Mouse (Mus musculus): ENCODE data around the gene Gm45208. TPM values are rescaled to one million over a fixed set of nuclear protein-coding genes. Genes with fewer than 3 reads are reported as not detected.

The Gm45208 gene
- total and polyA plus RNA-seq, 3 experiments = 0.44 to 1.1 TPM; not detected in 1

- Histone ChIP-seq H3K4me3 (ENCODE audit: low read depth, low read length) (peak overlapping the region; percentile 79; the same call in 1 of the 2 replicates), H3K36me3 (replicated peaks) (peaks cover 41% of the 10 kb centered on the region), H3K27me3 (ENCODE audit: insufficient read depth, low read length) (no peaks in the 10 kb centered on the region), H3K9me3 (replicated peaks) (no peaks in the 10 kb centered on the region), H3K4me1 (ENCODE audit: insufficient read depth, low read depth, low read length) (peaks cover 61% of the 10 kb centered on the region)
- ATAC-seq (ENCODE audit: extremely low read depth, insufficient number of reproducible peaks, low FRiP score, poor library complexity, severe bottlenecking) (no peak), DNase-seq (ENCODE audit: low spot score) (no peak)
- TF ChIP-seq GATA2 (IDR thresholded peaks at IDR 0.05; ENCODE audit: borderline replicate concordance, low read depth, low read length) = no peak
- no peak for TF ChIP-seq TAL1 (conservative IDR thresholded peaks at IDR 0.05; ENCODE audit: low read depth, low read length)
- TF ChIP-seq CTCF (IDR thresholded peaks at IDR 0.05; ENCODE audit: low read depth, low read length) = no peak
- no peak for TF ChIP-seq GATA1 (IDR thresholded peaks at IDR 0.05; ENCODE audit: borderline replicate concordance, low read length)
Observed at GRCm38 (mm10) chrX:7764657-7765280, 42.7 kb downstream of the Gm45208 start.

- Histone ChIP-seq H3K4me1 (ENCODE audit: insufficient read depth, low read depth, low read length) (peaks cover 63% of the 10 kb centered on the region), H3K9me3 (replicated peaks) (no peaks in the 10 kb centered on the region), H3K36me3 (replicated peaks) (peaks cover 46% of the 10 kb centered on the region), H3K27me3 (ENCODE audit: insufficient read depth, low read length) (no peaks in the 10 kb centered on the region), H3K4me3 (ENCODE audit: low read depth, low read length) (peak overlapping the region; percentile 79; the same call in 1 of the 2 replicates)
- no peak for TF ChIP-seq GATA2 (IDR thresholded peaks at IDR 0.05; ENCODE audit: borderline replicate concordance, low read depth, low read length)
- no peak for TF ChIP-seq POLR2AphosphoS5 (IDR thresholded peaks at IDR 0.05; ENCODE audit: insufficient replicate concordance, low read depth, low read length)
- TF ChIP-seq GATA1 (IDR thresholded peaks at IDR 0.05; ENCODE audit: borderline replicate concordance, low read length) = no peak
- no peak for TF ChIP-seq CTCF (IDR thresholded peaks at IDR 0.05; ENCODE audit: low read depth, low read length)
- no peak for TF ChIP-seq TAL1 (conservative IDR thresholded peaks at IDR 0.05; ENCODE audit: low read depth, low read length)
- ATAC-seq (ENCODE audit: extremely low read depth, insufficient number of reproducible peaks, low FRiP score, poor library complexity, severe bottlenecking) (no peak), DNase-seq (ENCODE audit: low spot score) (no peak)
Observed at GRCm38 (mm10) chrX:7765281-7765670, 43.2 kb downstream of the Gm45208 start.

- TF ChIP-seq POLR2AphosphoS5 (IDR thresholded peaks at IDR 0.05; ENCODE audit: insufficient replicate concordance, low read depth, low read length) = no peak
- no peak for TF ChIP-seq GATA2 (IDR thresholded peaks at IDR 0.05; ENCODE audit: borderline replicate concordance, low read depth, low read length)
- no peak for TF ChIP-seq TAL1 (conservative IDR thresholded peaks at IDR 0.05; ENCODE audit: low read depth, low read length)
- no peak for TF ChIP-seq CTCF (IDR thresholded peaks at IDR 0.05; ENCODE audit: low read depth, low read length)
- no peak for TF ChIP-seq GATA1 (IDR thresholded peaks at IDR 0.05; ENCODE audit: borderline replicate concordance, low read length)
- DNase-seq (ENCODE audit: low spot score) (peak; percentile 39), ATAC-seq (ENCODE audit: extremely low read depth, insufficient number of reproducible peaks, low FRiP score, poor library complexity, severe bottlenecking) (peak; percentile 19; the same call in 1 of the 2 replicates)
- Histone ChIP-seq H3K4me1 (ENCODE audit: insufficient read depth, low read depth, low read length) (peaks cover 67% of the 10 kb centered on the region), H3K9me3 (replicated peaks) (no peaks in the 10 kb centered on the region), H3K4me3 (ENCODE audit: low read depth, low read length) (peak overlapping the region; percentile 79; the same call in 1 of the 2 replicates), H3K36me3 (replicated peaks) (peaks cover 51% of the 10 kb centered on the region), H3K27me3 (ENCODE audit: insufficient read depth, low read length) (no peaks in the 10 kb centered on the region)
Observed at GRCm38 (mm10) chrX:7765764-7766163, 43.7 kb downstream of the Gm45208 start.

GRCm38 (mm10) chrX:7769302-7770017, 47.4 kb downstream of the Gm45208 start:
- H3K4me1 ChIP-seq (ENCODE audit: insufficient read depth, low read depth, low read length) = peaks cover 68% of the 10 kb centered on the region
- ATAC-seq (ENCODE audit: extremely low read depth, insufficient number of reproducible peaks, low FRiP score, poor library complexity, severe bottlenecking) (peak; percentile 56; the same call in 1 of the 2 replicates), DNase-seq (ENCODE audit: low spot score) (no peak)
- TF ChIP-seq TAL1 (conservative IDR thresholded peaks at IDR 0.05; ENCODE audit: low read depth, low read length) (peak; percentile 31; the same call in 1 of the 2 replicates), GATA1 (IDR thresholded peaks at IDR 0.05; ENCODE audit: borderline replicate concordance, low read length) (no peak), POLR2AphosphoS5 (IDR thresholded peaks at IDR 0.05; ENCODE audit: insufficient replicate concordance, low read depth, low read length) (no peak)
- H3K4me3 ChIP-seq (ENCODE audit: low read depth, low read length) = no peak overlapping the region; the same call in 1 of the 2 replicates
- H3K9me3 ChIP-seq (replicated peaks) = no peaks in the 10 kb centered on the region
- no peaks in the 10 kb centered on the region for H3K27me3 ChIP-seq (ENCODE audit: insufficient read depth, low read length)
- H3K36me3 ChIP-seq (replicated peaks) = peaks cover 87% of the 10 kb centered on the region

- ATAC-seq (ENCODE audit: extremely low read depth, insufficient number of reproducible peaks, low FRiP score, poor library complexity, severe bottlenecking) (no peak), DNase-seq (ENCODE audit: low spot score) (no peak)
- Histone ChIP-seq H3K36me3 (replicated peaks) (peaks cover 76% of the 10 kb centered on the region), H3K4me3 (ENCODE audit: low read depth, low read length) (no peak overlapping the region), H3K4me1 (ENCODE audit: insufficient read depth, low read depth, low read length) (peaks cover 66% of the 10 kb centered on the region), H3K27me3 (ENCODE audit: insufficient read depth, low read length) (no peaks in the 10 kb centered on the region), H3K9me3 (replicated peaks) (no peaks in the 10 kb centered on the region)
- TF ChIP-seq POLR2AphosphoS5 (IDR thresholded peaks at IDR 0.05; ENCODE audit: insufficient replicate concordance, low read depth, low read length) = no peak
- no peak for TF ChIP-seq TAL1 (conservative IDR thresholded peaks at IDR 0.05; ENCODE audit: low read depth, low read length)
- TF ChIP-seq GATA1 (IDR thresholded peaks at IDR 0.05; ENCODE audit: borderline replicate concordance, low read length) = no peak
- TF ChIP-seq GATA2 (IDR thresholded peaks at IDR 0.05; ENCODE audit: borderline replicate concordance, low read depth, low read length) = no peak
- no peak for TF ChIP-seq CTCF (IDR thresholded peaks at IDR 0.05; ENCODE audit: low read depth, low read length)
Observed at GRCm38 (mm10) chrX:7772766-7773165, 50.7 kb downstream of the Gm45208 start.

- H3K9me3 ChIP-seq (replicated peaks) = no peaks in the 10 kb centered on the region
- H3K4me1 ChIP-seq (ENCODE audit: insufficient read depth, low read depth, low read length) = peaks cover 61% of the 10 kb centered on the region
- H3K4me3 ChIP-seq (ENCODE audit: low read depth, low read length) = no peak overlapping the region
- H3K36me3 ChIP-seq (replicated peaks) = peaks cover 50% of the 10 kb centered on the region
- DNase-seq (ENCODE audit: low spot score) (no peak), ATAC-seq (ENCODE audit: extremely low read depth, insufficient number of reproducible peaks, low FRiP score, poor library complexity, severe bottlenecking) (no peak)
- H3K27me3 ChIP-seq (ENCODE audit: insufficient read depth, low read length) = no peaks in the 10 kb centered on the region
- TF ChIP-seq GATA2 (IDR thresholded peaks at IDR 0.05; ENCODE audit: borderline replicate concordance, low read depth, low read length) = no peak
- TF ChIP-seq GATA1 (IDR thresholded peaks at IDR 0.05; ENCODE audit: borderline replicate concordance, low read length) = no peak
- no peak for TF ChIP-seq POLR2AphosphoS5 (IDR thresholded peaks at IDR 0.05; ENCODE audit: insufficient replicate concordance, low read depth, low read length)
- no peak for TF ChIP-seq CTCF (IDR thresholded peaks at IDR 0.05; ENCODE audit: low read depth, low read length)
- no peak for TF ChIP-seq TAL1 (conservative IDR thresholded peaks at IDR 0.05; ENCODE audit: low read depth, low read length)
Observed at GRCm38 (mm10) chrX:7775501-7776205, 53.6 kb downstream of the Gm45208 start.

All from G1E (cell line).